Mouse (Mus musculus): ENCODE measurements around the gene Hist2h2bb.
"Not testable (repeated sequence)": the region's sequence is repeated elsewhere in the genome, so short reads cannot be mapped to it uniquely, and the experiment has no call there.

The Hist2h2bb gene

GRCm38 (mm10) chr3:96239949-96240798, 29.4 kb upstream of the Hist2h2bb start, which contains the start of gene Hist2h2aa2:
TSS of gene Hist2h2aa2 (minus strand) at chr3:96240276.
- peak; percentile 89 to 97 for DNase-seq

- no peak for DNase-seq
Measured at GRCm38 (mm10) chr3:96240799-96241197, 28.8 kb upstream of the Hist2h2bb start.

GRCm38 (mm10) chr3:96243921-96244572, 25.5 kb upstream of the Hist2h2bb start:
- DNase-seq = no peak

- peak; percentile 82 to 89 for DNase-seq
Measured at GRCm38 (mm10) chr3:96245003-96245886, 24.3 kb upstream of the Hist2h2bb start, which contains the start of gene Hist2h2aa1. TSS of gene Hist2h2aa1 (plus strand) at chr3:96245497.

- not testable (repeated sequence) for DNase-seq
Measured at GRCm38 (mm10) chr3:96246018-96246417, 23.5 kb upstream of the Hist2h2bb start.

GRCm38 (mm10) chr3:96246427-96246856, 23.1 kb upstream of the Hist2h2bb start, which contains the start of gene Hist2h3c1:
TSS of gene Hist2h3c1 (plus strand) at chr3:96246685.
- DNase-seq = not testable (repeated sequence)

GRCm38 (mm10) chr3:96247356-96248140, 22.0 kb upstream of the Hist2h2bb start:
- no peak for DNase-seq

GRCm38 (mm10) chr3:96248141-96249033, 21.2 kb upstream of the Hist2h2bb start:
- DNase-seq = no peak

- no peak for DNase-seq
Measured at GRCm38 (mm10) chr3:96249034-96249345, 20.6 kb upstream of the Hist2h2bb start.

- no peak for DNase-seq
Measured at GRCm38 (mm10) chr3:96250890-96251289, 18.7 kb upstream of the Hist2h2bb start.

- DNase-seq = no peak
Measured at GRCm38 (mm10) chr3:96251787-96252186, 17.8 kb upstream of the Hist2h2bb start.

- DNase-seq = no peak
Measured at GRCm38 (mm10) chr3:96254683-96255355, 14.7 kb upstream of the Hist2h2bb start.

GRCm38 (mm10) chr3:96255926-96256593, 13.5 kb upstream of the Hist2h2bb start:
- DNase-seq = no peak

- DNase-seq = no peak
Measured at GRCm38 (mm10) chr3:96257190-96257589, 12.4 kb upstream of the Hist2h2bb start.

GRCm38 (mm10) chr3:96260220-96260619, 9.3 kb upstream of the Hist2h2bb start:
- DNase-seq = no peak

GRCm38 (mm10) chr3:96261623-96262022, 7.9 kb upstream of the Hist2h2bb start:
- no peak for DNase-seq

GRCm38 (mm10) chr3:96262216-96262875, 7.2 kb upstream of the Hist2h2bb start:
- peak; percentile 85 to 94 for DNase-seq

GRCm38 (mm10) chr3:96262979-96263550, 6.5 kb upstream of the Hist2h2bb start, which contains the start of gene Hist2h4:
TSS of gene Hist2h4 (minus strand) at chr3:96263311.
- DNase-seq = peak; percentile 95 to 96
